Mouse (Mus musculus): Measurements from ENCODE around the gene Rhbdl1.
"Not testable (repeated sequence)": the region's sequence is repeated elsewhere in the genome, so short reads cannot be mapped to it uniquely, and the experiment has no call there.

Rhbdl1 gene

GRCm38 (mm10) chr17:25827011-25827410 is 10.1 kb downstream of the Rhbdl1 start:
- DNase-seq (ENCODE audit: low read depth, low spot score): no peak

- no peak for DNase-seq (ENCODE audit: low read depth, low spot score)
These were observed 11.0 kb downstream of the Rhbdl1 start for GRCm38 (mm10) chr17:25825984-25826570.

DNA sequence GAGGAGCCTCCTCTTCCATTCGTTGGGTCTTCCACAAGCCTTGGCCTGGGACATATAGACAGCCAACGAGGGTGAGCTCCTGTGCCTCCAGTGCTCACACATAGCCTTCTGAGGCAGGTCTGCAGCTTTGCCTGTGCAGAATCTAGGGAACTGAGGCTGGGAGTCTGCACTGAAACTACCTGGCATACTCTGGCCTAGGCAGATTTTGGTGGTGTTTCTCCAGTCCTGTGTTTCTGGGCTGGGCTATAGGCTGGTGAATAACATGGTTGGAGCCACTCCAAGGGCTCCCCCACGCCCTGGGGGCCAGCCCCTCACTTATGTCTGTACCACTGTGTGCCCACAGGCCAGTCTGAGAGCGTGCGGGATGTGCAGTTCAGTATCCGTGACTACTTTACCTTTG is 11.8 kb downstream of the Rhbdl1 start:
- no peak for DNase-seq (ENCODE audit: low read depth, low spot score)

DNA sequence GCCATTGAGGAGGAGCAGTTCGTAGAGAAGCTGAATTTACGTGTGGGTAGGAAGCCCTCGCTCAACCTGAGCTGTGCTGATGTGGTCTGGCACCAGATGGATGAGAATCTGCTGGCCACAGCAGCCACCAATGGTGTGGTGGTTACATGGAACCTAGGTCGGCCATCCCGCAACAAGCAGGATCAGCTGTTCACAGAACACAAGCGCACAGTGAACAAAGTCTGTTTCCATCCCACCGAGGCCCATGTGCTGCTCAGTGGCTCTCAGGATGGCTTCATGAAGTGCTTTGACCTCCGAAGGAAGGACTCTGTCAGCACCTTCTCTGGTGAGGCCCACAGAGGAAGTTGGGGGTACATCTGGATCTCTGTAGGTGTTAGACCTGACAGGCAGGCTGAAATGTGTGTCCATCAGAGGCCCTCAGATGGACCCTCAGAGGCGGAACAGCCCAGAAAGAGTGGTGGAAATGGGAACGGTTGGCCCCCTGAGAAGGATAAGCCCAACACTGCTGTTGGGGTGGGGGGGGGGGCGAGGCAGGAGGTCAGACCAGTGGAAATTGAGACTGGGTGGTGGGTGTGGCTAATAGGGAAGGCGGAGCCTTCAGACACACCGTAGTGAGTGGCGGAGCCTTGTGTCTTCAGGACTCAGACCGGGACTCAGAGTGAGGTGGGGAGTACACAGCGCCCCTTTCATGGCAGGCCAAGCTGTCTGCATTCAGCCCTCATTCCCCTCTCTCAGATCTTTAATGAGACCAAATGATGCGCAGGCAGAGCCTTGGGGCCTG is 12.5 kb downstream of the Rhbdl1 start:
- DNase-seq (ENCODE audit: low read depth, low spot score): no peak

DNA sequence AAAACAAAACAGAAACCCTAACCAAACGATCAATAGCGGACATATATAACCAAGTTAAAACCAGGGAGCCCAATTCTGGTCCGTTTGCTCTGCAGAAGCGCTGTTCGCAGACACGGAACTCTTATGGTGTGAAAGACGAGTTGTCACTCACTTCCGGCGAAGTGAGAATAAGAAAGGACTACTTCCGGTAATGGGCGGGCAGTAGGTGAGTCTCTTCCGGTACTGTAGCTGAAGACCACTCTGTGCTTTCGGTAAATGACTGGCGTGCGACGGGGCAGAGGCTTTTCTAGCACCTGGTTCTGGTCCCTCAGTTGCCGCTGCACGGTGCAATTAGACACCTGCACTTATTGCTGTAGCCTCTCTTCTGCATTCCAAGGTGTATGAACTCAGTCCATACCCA is 13.6 kb downstream of the Rhbdl1 start, which contains the start of gene Wdr24:
Gene Wdr24, plus strand, starts transcription at position 176 of the 400 bp plus-strand sequence.
- DNase-seq (ENCODE audit: low read depth, low spot score): peak; percentile 87

- no peak for DNase-seq (ENCODE audit: low read depth, low spot score)
These were observed 18.0 kb downstream of the Rhbdl1 start for GRCm38 (mm10) chr17:25818851-25819780.

GRCm38 (mm10) chr17:25817662-25818061 is 19.4 kb downstream of the Rhbdl1 start:
- DNase-seq (ENCODE audit: low read depth, low spot score): no peak

- peak; percentile 94 for DNase-seq (ENCODE audit: low read depth, low spot score)
These were observed 23.6 kb downstream of the Rhbdl1 start for GRCm38 (mm10) chr17:25813471-25813870.

GRCm38 (mm10) chr17:25810890-25811289 is 26.2 kb downstream of the Rhbdl1 start:
- no peak for DNase-seq (ENCODE audit: low read depth, low spot score)

- peak; percentile 41 for DNase-seq (ENCODE audit: low read depth, low spot score)
These were observed 27.3 kb downstream of the Rhbdl1 start for GRCm38 (mm10) chr17:25809606-25810340.

- DNase-seq (ENCODE audit: low read depth, low spot score): peak; percentile 89
These were observed 28.1 kb downstream of the Rhbdl1 start, which contains the start of gene Fbxl16 for GRCm38 (mm10) chr17:25808789-25809605. Fbxl16 (plus strand) TSS chr17:25809085.

DNA sequence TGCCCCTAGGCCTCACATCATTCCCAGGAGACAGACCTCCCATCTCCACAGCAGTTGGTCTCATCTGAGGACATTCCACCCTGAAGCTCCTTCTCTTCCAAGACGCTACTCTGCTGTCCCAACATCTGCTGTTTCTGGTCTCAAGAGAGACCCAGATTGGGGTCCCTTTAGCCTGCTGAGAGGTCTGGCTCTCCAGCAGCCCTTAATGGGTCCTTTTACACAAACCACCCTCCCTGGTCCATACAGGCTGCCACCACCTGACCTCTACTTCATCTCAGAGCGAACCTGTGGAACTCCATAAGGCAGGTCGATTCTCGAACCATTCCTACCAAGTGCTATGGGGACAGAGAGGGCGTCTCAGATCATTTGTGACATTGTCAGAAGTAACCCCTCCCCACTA is 29.1 kb downstream of the Rhbdl1 start:
- no peak for DNase-seq (ENCODE audit: low read depth, low spot score)

DNA sequence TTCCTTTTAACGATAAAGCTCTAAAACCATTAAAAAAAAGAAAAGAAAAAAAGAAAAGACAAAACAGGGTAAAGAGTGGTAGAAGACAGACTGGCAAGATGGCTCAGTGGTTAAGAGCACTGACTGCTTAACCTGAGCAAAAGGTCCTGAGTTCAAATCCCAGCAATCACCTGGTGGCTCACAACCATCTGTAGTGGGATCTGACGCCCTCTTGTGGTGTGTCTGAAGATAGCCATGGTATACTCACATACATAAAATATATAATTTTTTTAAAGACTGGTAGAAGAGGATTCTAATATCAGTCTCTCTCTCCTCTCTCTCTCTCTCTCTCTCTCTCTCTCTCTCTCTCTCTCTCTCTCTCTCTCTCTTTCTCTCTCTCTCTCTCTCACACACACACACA is 29.6 kb downstream of the Rhbdl1 start:
- not testable (repeated sequence) for DNase-seq (ENCODE audit: low read depth, low spot score)

DNA sequence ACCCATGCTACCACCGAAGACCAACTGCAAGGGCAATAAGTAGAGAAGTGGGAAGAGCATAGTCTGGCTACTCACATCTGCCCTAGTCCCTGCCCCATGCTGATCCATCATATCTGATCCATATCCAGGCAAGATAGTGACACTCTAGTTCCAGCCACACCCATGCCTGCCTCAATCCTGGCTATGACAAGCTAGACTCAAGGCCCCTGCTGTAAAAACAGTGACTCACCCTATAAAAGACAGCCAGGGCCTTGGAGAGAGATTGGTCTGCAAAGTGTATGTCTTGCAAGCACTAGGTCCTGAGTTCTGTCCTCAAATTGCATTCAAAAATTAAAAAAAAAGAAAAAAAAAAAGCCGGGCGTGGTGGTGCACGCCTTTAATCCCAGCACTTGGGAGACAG is 30.6 kb downstream of the Rhbdl1 start:
- DNase-seq (ENCODE audit: low read depth, low spot score): no peak

DNA sequence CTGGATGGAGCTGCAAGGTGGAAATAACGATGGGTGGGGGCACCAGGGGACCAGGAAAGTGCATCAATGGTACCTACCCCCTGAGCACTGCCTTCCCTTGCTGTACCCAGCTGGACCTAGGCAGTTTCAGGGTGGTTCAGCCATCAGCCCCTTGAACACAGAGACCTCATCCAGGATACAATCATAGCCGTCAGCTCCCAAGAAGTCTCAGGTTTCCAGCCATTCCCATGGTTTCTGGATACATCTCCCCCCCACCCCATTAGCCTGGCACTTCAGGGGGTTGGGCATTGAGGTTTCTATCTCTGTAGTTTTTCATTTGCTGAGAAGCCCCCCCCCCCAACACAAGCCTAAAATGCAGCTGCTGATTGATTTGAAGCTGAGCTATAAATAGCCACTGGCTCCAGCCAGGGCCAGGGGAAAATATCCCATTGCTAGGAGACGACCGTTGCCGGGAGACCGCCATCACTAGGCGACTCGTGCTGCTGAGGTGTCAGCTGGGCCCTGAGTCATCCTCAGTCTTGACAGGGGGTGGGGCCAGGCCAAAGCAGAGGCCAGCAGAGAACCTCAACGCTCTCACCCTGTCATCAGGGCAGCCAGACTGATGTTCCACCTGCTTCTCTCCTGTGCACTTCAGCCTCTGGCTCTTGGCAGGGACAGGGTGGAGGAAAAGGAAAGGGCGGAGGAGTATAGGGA is 34.1 kb downstream of the Rhbdl1 start:
- peak; percentile 91 for DNase-seq (ENCODE audit: low read depth, low spot score)

- peak; percentile 80 for DNase-seq (ENCODE audit: low read depth, low spot score)
These were observed 36.1 kb downstream of the Rhbdl1 start for GRCm38 (mm10) chr17:25801029-25801428.

- DNase-seq (ENCODE audit: low read depth, low spot score): peak; percentile 92
These were observed 40.1 kb downstream of the Rhbdl1 start, which contains the start of gene Metrn for GRCm38 (mm10) chr17:25796951-25797369. Metrn (minus strand) TSS chr17:25797136.

DNA sequence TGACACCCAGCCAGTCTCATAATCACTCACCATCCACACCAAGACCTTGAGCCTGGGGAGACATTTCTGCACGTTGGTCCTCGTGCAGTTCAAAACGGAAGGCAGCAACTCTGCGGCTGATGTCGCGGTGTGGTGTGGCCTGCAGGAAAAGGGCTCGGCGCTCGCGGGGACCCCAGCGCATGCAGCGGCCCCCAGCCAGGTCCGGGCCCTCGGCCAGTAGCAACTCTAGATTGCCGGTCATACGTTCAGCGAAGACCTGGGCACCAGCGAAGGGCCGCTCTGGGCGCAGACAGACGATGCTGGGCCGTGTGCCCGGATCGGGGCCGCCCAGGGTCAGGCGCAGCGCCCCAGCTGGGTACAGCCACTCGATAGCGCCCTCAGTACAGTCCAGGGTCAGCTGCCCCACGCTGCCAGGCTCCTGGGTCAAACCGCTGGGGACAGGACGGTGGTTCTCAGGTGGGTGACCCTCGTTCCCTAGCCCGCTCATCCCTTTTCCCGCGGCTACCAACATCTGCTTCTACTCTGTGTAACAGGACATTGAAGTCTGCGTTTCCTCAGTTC is 40.8 kb downstream of the Rhbdl1 start:
- no peak for DNase-seq (ENCODE audit: low read depth, low spot score)

GRCm38 (mm10) chr17:25795609-25796092 is 41.4 kb downstream of the Rhbdl1 start, which contains the start of gene AC134908.4:
AC134908.4 (minus strand) TSS chr17:25795659.
- peak; percentile 88 for DNase-seq (ENCODE audit: low read depth, low spot score)
